Mouse (Mus musculus) embryo, embryonic 9.5 days (tissue): ENCODE data around the gene Ugt1a1.

Source experiments
- DNase-seq: peaks from one replicate; pipeline ENCODE4 v3.0.0-alpha.2; 2017; ENCODE audit errors: extremely low spot score

Gene Ugt1a1

GRCm38 (mm10) chr1:88258881-88259642 lies 47.3 kb downstream of the Ugt1a1 start:
- no peak for DNase-seq

DNA sequence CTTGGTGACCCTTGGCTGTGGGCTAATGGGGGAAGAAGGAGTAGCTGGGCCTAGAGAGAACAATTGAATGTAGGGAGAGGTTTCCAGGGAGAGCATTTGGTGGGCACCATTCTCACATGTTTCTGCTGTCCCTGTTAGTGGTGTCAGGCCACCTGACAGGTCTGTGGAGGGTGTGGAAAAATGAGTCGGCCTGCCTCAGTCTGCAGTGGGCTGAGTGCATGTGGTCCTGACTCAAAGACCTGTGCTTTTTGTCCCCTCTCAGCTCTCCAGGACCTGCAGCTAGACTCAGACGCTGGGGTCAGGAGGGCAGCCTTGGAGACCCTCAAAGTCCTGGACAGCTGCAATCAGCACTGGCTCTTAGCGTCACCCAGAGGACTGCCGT lies 47.9 kb downstream of the Ugt1a1 start:
- no peak for DNase-seq

DNA sequence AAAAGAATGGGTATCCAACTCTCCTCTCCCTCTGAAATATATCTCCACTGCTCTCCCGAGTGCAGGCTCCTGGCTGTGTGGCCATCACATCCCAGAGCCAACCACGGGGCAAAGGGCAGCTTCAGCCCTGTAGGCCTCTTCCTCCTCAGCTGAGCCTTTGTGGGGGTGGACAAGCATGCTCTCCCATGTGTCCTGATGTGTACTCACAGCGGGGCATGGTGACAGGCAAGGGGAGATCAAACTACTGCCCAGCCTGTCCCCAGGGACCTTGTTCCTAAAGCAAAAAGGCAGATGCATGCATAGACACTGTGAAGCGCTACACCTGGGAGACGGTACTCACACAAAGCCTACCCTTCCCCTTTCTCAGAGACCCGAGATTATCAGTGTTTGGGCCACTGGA lies 48.4 kb downstream of the Ugt1a1 start:
- no peak for DNase-seq

DNA sequence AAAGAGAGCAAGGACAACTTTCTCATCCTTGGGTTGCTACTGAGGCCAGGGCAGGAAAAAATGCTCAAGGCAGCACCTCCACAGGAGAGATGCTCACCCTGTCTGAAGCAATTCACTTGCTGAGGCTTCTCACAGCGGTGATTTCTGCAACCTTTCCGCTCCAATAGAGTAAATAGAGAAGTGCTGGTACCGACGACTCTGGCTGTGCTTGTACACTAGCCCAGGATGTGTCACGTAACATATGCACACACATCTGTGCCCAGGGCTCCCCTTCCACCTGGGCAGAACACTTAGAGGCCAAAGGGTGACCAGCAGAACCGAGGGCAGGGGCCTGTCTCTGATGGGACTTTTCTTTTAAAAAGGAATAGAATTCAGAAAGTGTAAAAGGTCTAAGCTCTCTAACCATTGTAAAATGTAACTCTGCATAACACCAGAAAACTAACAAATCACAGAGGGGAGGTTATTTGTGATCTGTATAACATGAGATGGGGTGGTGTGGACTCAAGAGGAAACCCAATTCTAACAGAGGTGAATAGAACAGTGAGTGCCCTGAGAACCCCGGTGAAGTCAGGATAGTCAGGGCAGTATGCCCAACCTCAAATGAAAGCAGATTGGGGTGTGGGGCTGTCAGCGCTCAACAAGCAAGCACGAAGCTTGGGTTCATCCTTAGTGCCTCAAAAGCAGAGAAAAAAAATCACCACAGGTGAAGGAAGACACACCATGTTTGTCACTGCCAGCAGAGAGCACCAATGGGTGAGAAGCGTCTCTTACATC lies 49.0 kb downstream of the Ugt1a1 start:
- no peak for DNase-seq

DNA sequence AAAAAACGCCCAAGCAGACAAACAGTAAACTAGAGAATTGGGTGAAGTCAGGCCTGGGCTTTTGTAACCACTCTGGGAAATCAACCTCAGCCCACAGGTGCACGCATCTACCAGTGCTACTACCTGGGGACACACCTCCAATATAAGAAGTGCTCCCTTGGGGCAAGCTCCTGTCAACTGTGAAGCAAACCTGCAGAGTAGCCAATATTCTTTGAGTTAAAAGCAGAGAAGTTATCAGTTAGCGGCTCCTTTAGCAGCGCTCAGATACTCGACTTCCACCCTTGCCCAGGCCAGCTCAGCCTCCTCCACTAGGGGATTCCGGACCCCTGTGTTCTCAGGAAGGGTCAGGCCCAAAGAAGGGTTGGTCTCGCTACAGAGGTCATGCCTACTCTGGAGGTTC lies 49.9 kb downstream of the Ugt1a1 start:
- no peak for DNase-seq

GRCm38 (mm10) chr1:88262255-88262654 lies 50.5 kb downstream of the Ugt1a1 start:
- DNase-seq, result no peak

- DNase-seq, result no peak
Measured at GRCm38 (mm10) chr1:88262961-88263360, 51.2 kb downstream of the Ugt1a1 start.

- no peak for DNase-seq
Measured at GRCm38 (mm10) chr1:88263778-88264177, 52.0 kb downstream of the Ugt1a1 start.

- DNase-seq, result no peak
Measured at GRCm38 (mm10) chr1:88264237-88264868, 52.6 kb downstream of the Ugt1a1 start.

GRCm38 (mm10) chr1:88264869-88265240 lies 53.1 kb downstream of the Ugt1a1 start:
- DNase-seq, result no peak

DNA sequence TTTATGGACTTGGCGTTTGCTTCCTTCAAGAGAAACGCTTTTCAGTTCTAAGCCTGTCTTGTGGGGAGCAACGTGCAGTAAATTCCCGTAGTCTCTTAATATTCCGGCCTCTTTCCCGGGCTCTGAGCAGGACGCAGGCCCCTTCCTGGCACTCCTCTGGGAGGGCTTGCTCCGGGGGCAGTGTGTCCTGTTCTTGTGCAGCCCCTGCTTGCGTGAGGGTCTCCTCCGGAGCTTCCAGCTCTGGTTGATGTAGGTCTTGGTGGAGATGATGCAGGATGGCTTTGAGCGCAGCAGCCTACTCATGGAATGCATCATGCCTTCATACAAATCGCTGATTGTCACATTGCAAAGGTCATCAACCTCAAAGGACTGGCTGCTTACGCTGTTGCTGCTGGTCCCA lies 54.4 kb downstream of the Ugt1a1 start:
- DNase-seq, result no peak

GRCm38 (mm10) chr1:88267489-88267888 lies 55.7 kb downstream of the Ugt1a1 start:
- no peak for DNase-seq

DNA sequence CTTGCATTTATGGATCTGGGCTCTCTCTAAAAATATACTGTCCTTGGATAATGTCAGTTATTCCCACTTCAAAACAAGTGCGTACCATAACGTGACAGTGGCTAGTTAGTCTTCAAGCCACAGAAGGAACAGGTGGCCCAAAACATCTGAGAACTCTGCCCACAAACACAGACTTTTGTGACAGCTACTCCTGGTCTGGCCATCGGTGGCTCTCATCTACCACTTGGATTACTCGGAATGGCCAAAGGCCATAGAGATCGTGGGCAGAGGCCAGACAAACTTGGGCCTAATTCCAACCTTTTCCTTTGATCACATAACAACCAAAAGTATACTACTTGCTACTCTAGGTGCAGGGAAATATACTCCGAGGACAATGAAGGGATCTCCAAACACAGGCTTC lies 56.3 kb downstream of the Ugt1a1 start:
- no peak for DNase-seq
